Mouse (Mus musculus) thymus, postnatal 36 days (tissue): Measurements from ENCODE around the gene Lrrc7.

Experiments
- DNase-seq, 2 experiments: peaks; one replicate each; pipeline ENCODE4 v3.0.0; 2022; ENCODE audit warnings: mixed read lengths in 2 of 2

The Lrrc7 gene

DNA sequence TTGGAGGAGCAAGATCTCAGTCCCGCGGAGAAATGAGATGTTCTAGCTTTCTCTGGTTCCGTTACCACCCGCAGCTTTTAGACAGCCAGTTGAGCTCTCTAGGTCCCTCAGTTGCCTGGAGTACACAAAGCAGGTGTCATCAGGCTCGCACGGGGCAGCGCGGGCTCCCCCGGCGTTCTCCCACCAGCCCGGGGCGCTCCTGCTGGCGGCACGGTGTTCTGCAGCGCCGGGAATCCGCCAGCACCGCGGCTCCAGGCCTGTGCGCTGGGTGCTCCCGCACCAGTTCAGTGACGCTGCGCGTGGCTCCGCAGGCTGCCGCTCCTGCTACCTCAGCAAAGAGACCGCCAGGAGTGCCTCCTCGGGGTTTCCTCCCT is at the start of gene Lrrc7:
Gene Lrrc7, minus strand, starts transcription at position 235 of the 374 bp plus-strand sequence.
- DNase-seq: no peak

DNA sequence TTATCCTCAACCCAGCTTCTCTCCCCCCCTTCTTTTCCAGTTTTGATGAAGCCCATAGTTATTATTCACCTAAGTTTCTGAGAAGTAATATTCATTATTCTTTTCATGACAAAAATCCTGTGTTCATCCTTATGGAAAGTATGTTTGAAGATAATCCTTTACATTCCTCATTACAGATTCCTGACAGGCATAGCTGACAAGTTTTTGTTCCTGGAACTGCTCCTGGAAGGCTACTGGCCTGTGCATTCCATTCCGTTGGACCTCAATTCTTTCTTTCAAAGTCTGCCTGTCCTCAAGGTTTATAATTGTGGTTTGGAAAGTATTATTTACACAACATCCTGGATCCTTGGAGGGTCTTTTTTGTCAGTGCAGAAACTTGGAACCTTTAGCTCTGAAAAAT is 45.0 kb upstream of the Lrrc7 start:
- no peak for DNase-seq

DNA sequence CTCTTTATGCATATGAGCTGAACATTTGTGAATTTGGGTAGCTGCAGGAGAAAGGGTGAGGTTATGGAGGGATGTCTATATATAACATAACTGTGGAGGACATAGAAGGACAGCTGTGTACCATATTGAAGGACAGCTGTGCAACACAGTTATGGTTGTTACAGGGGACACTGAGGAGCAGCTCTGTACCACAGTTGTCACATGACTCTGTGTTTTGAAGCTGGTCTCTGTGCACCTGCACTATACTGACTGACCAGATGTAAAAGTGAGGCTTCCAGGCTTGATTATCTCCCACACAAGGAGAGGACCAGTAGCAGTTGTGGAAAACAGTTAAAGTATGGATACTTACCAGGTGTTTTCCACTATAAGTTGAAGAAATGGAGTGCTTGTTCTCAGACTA is 43.3 kb upstream of the Lrrc7 start:
- no peak for DNase-seq

DNA sequence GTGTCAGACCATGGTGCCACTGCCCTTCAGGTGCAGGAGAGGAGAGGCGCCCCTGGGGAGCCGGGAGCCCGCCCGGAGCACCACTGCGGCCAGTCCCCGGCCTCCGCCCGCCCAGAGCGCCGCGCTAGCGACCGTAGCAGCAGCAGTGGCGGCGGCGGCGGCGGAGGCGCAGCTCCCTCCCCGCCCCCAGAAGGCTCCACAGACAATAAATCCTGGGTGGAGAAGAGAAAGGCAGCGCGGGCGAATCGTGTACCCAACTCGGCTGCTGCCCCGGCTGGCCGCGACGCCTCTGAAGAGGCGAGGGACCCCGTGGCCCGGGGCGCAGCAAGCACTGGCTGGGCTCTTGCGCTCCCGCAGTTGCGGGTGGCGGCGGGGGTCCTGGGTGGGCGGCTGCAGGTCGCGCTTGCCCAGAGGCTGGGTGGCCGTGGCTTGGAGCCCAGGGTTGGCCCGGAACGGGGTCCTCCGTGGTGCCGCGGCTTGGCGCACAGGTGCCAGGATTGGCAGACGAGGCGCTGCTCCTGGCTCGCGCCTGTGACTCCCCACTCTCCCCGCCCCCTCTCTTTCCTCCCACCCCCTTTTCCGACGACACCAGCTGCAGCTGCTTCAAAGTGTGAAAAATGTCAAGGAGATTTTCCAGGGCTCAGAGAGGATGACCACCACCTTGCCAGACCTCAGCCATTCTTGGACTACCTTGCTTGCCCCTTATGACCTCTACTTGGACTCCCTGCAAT is 600 bp downstream of the Lrrc7 start:
- DNase-seq: no peak

DNA sequence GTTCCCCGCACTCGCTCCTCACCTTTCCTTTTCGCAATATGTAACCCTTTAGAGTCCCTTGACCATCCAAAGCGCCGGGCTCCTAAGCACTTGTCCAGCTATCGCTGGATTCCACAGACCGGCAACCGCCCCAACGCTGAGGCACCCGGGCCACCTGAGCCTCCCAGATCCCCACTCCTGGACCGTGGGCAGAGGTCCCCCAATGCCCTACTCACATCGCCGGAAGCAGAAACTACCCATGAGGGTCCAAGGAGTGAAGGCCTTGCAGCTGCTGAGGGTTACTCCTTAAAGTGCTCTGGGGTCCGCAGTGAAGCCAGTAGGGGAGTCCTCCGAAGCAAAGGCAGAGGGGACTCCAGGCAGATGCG is 1.1 kb downstream of the Lrrc7 start:
- DNase-seq: no peak

DNA sequence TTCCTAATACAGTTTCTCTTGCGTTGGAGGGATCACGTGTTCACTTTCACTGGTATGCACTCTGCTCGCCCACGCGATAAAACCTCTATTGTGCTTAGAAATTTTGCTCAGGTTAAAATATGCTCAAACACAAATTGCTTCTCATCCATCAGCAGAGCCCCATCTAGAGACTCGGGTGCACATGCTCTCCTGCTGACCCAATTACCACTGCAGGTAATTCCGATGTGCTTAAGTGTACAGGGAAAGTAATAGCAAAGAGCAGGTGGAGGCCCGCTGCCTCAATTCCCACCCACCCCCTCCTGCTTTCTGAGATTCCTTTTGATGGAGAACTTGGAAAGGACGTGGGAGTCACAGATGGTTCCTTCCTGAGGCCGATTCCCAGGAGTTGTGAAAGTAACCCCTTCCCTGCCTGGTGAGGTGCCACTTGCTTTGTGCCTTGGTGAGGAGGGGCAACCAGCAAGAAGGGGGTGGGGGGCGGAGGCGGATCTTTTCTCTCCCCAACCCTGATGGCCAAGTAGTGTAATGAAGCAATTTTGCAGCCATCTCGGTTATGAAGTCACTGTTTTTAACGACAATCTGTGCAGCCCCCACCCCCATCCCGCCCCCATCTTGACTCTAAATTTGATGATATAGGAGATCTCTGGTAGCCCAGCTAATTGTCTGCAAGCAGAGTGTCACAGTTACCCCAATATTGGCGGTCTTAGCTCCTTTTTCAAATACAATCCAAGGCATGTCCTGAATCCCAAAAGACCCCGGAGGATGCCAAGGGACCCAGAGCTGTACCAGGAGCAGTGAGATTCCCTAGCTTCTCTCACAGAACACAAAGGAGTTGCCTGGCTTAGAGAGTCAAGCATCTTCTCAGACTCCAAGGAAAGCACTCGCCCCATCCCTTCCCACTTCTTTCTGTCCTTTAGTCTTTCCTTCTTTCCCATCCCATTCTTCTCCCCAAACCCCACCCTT is 2.0 kb downstream of the Lrrc7 start:
- DNase-seq: no peak

DNA sequence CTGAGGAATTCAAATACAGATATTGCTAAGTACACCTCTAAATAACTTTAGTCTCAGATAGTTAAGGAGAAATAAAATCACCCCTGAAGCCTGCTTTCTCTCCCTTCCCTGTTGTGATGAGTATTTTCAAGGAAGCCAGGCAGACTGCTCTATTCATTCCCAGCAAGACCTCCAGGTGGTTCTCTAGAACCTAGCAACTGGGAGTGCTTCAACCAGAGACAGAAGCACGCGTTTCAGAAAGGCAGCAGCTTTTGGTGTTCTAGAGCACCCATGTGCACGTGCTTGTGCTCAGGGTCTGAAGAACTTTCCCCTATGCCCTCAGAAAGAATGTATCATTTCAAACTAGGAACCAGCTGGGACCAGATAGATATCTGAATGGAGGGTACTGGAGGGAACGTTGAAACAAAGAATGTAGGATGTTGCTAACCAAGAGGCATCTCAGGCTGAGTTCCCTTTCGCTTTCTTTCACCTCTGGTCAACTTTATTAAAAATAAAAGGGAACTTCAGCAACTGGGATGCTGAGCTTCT is 2.8 kb downstream of the Lrrc7 start:
- no peak for DNase-seq

DNA sequence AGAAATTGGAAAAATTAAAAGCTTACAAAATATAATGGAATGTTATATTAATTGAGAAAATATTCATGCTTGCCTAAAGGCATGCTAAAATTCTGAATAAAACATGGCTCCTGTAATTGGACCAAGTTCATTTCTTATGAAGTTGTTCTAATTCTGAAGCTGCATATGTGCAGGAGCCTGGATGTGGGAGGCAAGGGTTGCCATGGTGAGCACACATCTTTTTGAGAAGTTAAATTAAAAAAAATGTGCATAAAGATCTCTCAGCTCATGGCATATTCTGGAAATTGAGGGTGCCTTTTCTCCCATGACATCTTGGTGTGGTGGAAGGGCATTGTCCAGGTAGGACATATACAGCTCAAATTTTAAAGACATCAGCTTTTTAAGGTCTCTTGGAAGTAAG is 3.4 kb downstream of the Lrrc7 start:
- DNase-seq: no peak

DNA sequence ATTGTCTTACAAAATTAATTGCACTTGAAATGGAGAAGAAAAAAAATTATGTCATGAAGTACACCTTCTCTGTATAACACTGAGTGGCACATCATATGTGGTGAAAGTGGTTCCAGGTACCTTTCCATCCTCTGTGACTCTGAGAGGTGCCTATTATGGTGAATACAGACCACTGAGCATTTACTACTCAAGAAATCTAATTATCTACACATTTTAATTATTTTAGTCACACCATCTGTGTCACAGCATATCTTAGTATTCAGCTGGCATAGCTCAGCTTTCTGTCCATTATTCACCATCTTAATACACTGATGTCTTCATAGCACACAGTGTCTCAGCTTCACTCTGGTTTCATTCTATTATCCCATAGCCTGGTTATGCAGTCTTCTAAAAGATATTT is 7.7 kb downstream of the Lrrc7 start:
- DNase-seq: no peak

DNA sequence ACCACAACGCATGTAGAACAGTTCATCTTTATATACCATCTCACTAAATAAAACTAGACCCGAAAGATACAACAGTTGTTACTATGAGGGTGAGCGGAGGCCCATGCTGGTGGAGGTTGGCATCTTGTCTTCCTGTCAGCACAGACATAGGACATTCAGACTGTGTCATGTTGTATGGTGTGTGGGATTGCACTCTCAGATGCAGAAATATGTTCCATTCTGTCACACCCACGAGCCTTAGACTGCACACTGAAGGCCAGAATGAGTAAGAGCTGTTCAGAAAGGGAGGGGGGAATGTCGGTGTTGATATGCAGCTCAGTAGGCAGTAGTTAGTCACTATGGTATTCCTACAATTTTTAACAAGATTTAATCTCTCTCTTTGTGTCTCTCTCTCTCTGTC is 9.9 kb downstream of the Lrrc7 start:
- DNase-seq: no peak

DNA sequence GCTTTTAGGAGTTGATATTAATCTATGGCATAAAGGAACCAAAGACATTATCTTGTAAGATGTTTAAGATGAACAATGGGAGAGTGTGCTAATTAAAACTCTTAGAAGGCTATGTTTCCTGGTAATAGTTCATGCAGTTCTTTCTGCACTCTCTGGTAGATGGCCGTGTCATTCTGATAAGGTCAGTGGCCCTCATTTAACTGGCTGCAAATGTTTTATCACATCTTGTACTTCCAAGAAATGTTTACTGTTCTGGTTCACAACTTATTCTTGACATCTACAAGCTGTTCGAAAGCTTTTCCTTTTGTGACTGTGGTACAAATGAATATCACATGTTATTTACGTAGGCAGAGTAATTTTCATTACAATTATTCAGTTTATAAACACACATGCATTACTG is 18.5 kb downstream of the Lrrc7 start:
- DNase-seq: no peak

DNA sequence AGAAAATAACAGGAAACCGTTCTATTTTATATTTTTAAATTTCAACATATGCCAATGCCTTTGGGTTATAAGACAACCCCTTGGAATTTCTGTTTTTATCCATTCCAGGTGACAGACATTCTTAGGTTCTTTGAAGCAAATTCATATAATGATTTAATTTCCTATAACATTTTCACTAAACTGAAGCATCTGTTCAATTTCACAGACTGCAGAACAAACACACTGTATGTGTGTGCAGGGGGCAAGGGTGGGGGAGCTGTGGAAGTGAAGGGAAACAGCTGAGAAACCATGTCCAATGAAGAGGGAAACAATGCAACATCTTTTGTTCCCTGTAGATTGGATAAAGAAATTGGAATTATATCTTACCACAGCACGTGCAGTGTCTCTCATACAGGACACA is 29.2 kb downstream of the Lrrc7 start:
- no peak for DNase-seq

DNA sequence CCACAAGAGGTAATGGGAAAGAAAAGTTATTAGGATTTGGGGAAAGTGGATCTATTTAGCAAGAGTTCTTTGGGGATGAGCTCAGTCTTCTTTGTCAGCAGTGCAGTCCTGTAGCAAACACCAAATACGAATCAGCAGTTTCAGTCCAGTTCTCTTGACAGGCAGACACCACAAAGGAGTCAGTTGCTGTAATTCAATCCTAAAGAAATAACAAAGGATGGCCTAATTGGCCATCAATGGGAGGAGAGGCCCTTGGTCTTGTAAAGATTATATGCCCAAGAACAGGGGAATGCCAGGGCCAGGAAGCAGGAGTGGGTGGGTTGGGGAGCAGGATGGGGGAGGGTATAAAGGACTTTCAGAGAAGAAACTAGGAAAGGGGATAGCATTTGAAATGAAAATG is 33.5 kb downstream of the Lrrc7 start:
- no peak for DNase-seq

DNA sequence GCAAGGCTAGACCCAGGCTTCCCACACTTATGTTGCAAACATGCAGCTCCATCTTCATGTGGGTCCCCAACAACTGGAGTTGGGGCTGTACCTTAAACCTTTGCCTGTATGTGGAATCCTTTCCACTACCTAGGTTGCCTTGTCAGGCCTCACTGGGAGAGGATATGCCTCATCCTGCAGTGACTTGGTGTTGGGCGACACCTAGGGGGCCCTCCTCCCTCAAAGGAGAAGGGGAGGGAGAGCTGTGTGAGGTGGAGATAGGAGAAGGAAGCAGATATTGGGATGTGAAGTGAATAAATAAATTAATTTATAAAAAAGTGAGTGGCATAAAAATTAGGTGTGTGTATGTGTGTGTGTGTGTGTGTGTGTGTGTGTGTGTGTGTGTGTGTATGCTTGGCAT is 68.3 kb downstream of the Lrrc7 start:
- no peak for DNase-seq

DNA sequence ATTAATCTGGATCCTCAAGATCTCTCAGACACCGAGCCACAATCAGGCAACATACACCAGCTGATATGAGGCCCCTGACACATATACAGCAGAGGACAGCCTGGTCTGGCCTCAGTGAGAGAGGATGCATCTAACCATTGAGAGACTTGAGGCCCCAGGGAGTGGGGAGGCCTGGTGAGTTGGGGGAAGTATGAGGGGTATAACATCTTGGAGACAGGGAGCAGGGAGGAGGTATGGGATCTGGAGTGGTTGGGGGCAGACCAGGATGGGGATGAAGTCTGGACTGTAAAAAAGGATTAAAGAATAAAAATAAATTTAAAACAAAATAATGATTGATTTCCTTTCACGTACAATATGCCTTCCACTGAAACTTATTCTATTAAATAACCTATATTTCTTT is 82.3 kb downstream of the Lrrc7 start:
- no peak for DNase-seq

DNA sequence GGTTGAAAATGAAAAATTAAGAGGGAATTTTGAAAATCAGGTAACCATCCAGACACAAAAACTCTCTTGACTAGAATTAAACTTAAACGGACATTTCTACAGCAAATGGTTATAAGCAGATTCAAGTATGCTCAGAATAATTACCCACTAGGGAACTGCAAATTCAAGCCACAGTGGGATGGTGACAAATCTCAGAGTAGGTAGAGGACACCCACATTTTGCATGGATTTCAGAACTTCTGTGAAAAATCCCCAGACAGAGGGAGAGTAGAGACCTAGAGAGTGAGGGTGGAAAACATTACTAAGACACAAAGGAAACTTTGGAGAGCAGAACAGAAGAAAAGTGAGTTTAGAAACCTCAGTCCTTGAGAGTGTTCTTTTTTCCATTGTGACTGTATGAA is 161.4 kb downstream of the Lrrc7 start:
- DNase-seq: no peak

DNA sequence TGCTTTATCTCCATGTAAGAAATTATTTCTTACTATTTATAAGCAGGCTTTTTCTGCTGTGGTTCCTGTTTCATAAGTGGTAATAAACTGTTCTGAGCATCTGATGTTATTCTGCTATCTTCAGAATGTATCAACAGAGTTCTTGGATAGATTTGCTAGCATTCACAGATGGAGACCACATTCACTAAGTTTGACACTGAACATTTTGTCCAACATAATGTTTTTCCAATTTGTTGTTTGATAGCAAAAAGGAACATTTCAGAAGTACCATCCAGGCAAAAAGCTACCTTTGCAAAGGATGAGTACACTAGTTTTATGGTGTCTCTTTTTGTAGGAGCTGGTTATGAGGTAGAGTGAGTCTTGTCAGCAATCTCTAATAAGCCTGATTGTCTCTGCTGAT is 170.5 kb downstream of the Lrrc7 start:
- DNase-seq: no peak

DNA sequence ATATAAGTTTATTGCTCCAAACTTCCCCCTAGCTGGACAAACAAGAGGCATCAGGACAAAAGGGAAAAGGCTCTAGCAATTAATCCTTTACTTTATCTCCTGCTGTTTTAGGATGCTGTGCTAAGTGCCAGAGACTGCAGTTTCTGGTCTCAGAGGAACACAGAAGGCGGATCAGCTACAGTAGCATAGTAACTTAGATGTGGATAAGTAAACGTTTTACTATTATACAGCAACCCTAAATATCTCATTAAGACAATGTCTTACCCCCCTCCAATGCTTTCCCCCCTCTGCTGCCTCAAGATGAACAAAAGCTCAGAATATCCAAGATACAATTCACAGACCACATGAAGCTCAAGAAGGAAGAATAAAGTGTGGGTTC is 174.0 kb downstream of the Lrrc7 start:
- DNase-seq: no peak

DNA sequence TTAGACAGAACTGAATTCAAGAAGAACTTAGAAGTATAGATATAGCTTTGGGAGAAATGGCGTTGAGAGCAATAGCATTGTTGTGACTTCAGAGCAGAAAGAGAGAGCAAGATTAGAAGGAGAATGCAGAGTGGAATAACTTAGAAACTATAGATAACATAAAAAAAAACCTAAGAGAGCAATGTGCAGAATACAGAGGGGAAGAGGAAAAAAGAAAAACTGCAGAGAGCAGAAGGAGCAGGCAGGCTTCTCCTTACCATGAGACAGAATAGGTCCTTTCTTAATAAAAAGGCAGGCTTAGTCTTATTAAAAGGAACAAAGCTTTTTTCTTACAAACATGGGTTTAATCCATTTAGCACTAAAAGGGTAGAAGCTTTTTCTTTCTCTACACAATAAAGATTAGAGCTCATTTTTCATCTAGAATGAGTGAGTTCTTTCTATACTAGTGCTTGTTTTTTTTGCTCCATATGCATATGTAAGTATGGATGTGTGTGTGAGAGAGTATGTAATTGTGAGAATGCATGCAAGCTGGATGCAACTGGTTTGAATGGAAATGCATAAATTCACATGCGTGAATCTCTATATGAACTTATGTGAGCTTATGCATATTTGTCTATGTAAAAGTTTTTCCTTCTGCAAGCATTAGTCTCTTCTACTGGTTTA is 174.5 kb downstream of the Lrrc7 start:
- no peak for DNase-seq

DNA sequence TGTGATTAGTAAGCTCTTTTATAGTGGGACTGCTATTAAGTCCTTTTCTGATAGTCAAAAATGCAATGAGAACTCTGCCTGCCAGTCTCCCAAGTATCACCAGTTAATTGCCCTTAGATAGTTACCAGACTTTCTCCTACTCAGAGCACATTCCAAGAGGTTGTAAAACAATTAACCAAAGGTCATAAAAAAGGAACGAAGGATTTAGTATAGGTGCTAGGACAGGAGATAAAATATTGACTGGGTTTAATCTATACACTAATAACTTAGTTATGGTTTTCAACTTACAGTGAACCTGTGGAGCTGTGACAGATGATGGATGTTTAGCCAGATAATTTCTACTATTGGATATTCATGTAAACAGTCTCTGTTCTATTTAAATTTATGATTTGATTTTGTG is 175.2 kb downstream of the Lrrc7 start:
- no peak for DNase-seq

DNA sequence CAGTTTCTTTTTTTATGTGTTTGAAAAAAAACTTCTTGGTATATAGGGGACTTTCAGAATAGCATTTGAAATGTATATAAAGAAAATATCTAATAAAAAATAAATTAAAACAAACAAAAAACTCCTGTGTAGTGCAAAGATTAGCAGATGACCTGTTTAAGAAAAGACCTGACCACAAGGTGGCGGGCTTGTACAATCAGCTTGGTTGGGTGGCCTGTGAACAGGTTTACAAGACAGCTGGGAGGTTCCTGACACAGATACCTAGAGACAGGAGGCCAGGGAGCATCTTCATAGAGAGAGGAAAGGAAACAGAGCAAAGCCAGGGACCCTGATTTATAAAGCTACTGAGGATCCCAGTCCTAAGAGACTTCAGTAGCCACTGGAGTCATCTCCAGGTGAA is 186.1 kb downstream of the Lrrc7 start:
- no peak for DNase-seq

DNA sequence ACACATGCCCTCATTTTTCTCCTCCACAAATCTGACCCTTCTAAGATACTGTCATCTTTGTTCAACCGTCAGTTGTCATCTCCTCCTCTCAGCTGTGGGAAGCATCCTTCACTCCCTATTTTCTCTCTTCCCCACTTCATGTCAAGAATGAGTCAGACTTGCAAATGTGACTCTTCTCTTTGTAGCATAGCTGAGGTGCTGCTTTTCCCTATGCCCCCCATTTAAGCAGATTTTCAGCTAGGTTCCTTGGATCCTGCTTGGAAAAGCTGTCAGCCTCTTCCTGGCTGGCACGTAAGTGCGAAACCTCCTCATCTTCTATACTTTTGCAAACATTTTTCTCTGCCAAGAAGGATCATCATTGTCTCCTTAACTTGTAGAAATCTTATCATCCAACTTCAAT is 192.9 kb downstream of the Lrrc7 start:
- no peak for DNase-seq

DNA sequence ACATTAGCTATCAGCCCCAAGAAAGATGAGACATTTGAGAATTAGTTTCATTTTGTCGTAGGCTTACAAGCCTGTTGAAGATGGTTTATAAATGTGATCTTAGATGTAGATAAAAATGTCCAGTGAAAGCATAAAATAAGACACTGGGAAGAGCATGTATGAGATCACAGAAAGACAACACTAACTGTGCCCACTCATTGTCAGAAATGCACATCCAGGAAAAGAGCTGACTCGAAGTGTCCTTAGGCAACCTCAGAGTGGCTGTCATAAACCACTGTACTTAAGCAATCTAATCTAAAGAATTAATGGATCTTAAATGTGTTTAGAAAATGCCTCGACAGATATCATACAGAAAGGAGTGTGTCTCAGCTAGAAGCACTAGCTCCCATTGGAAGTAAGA is 196.2 kb downstream of the Lrrc7 start:
- DNase-seq: no peak

DNA sequence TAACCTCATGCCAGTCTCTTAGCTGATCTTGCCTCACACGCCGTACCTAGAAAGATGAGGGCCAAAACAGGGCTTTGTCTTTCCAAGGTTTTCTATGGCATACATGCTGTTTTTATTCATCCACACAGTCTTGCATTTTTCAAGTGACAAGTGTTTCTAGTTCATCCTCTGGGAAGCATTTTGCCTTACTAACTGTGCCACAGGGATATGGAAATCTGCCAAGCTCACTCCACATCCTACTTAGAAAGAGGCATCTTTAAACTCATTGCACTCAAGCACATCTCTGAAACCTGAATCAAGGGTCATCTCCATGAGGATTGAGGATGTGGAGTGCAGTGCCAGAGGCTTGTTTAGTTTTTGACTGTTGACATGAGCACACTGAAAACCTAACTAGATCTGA is 199.9 kb downstream of the Lrrc7 start:
- DNase-seq: no peak
